Mouse (Mus musculus): ENCODE measurements around the gene Fam208b.

DNA sequence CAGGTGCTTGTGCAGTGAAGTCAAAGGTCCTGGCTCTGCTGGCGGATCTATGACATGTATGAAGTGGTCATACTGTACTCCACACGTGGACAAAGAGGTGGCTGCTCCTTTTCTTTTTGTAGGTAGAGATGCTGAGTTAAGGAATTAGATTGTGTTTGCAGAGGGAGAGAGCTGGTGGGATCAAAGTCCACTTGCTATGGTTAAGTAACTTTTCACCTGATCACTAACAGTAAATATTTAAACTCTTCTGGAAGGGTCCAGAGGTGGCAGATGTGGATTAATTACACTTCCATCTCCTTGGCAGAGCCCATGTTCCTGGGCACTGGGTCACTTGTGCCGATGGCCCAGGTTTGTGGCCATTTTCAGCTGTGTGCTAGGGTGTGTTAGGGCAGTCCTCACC, 35.0 kb upstream of the Fam208b start:
- TF ChIP-seq EP300 (optimal IDR thresholded peaks at IDR 0.05) (no peak), CTCF (IDR thresholded peaks at IDR 0.05; ENCODE audit: low read depth) (no peak)

Measured in stomach, postnatal 0 days (tissue).